Mouse (Mus musculus) lung, adult 2 months (tissue): Measurements from ENCODE around the gene Medag. TPM values are rescaled to one million over a fixed set of nuclear protein-coding genes. Genes with fewer than 3 reads are reported as not detected.

Experiments used
- DNase-seq: peaks from one replicate; pipeline ENCODE4 v3.0.0; 2022
- H3K4me1 ChIP-seq: fragments of 200-500 bp; 2 replicates; pipeline ENCODE4 v1.6.1; 2011; ENCODE audit warnings: low read length; ENCODE audit not compliant: control insufficient read depth, insufficient read depth
- H3K4me3 ChIP-seq: fragments of 200-500 bp; replicated peaks from 2 replicates; pipeline ENCODE3; 2011; ENCODE audit warnings: low read depth, mild to moderate bottlenecking, control low read depth, low read length; ENCODE audit errors: extremely low read depth
- CTCF ChIP-seq: fragments of 200-500 bp; IDR thresholded peaks from 2 replicates; pipeline ENCODE4 v1.5.1; 2011; ENCODE audit warnings: mild to moderate bottlenecking, low read length, control low read depth; ENCODE audit not compliant: insufficient read depth
- POLR2A ChIP-seq: fragments of 200-500 bp; IDR thresholded peaks from 2 replicates; pipeline ENCODE4 v1.6.1; 2011; ENCODE audit warnings: low read depth, mild to moderate bottlenecking, control low read depth, low read length, borderline replicate concordance; ENCODE audit errors: extremely low read depth
- WGBS: fragments of 180-500 bp; shearing (Covaris S2); methylation state at CpG from one replicate; pipeline ENCODE4 v1.1.7; 2018; 5-methylcytosine and 5-hydroxymethylcytosine counted together
- polyA plus RNA-seq: library from polyadenylated mRNA; depleted of rRNA; stranded (reverse); fragments of >200 nt; gene quantifications from 2 replicates; pipeline ENCODE4 v1.2.3, GENCODE M21; 2012

Gene Medag
- polyA plus RNA-seq, 1 experiment, result 5.2 TPM

GRCm38 (mm10) chr5:149440180-149440573 lies 28.6 kb downstream of the Medag start:
- Histone ChIP-seq H3K4me1 (peaks cover 5% of the 10 kb centered on the region; the same call in 1 of the 2 replicates), H3K4me3 (peak overlapping the region; percentile 15)
- peak; percentile 40 for DNase-seq
- TF ChIP-seq POLR2A (no peak), CTCF (no peak)
- 1% methylated on average over 18 of the region's 18 CpGs for WGBS

GRCm38 (mm10) chr5:149441646-149442276 lies 30.2 kb downstream of the Medag start:
- WGBS, result 69% methylated on average over 14 of the region's 14 CpGs
- no peak for DNase-seq

GRCm38 (mm10) chr5:149442277-149442660 lies 30.7 kb downstream of the Medag start:
- no peak for TF ChIP-seq POLR2A
- TF ChIP-seq CTCF, result no peak
- Histone ChIP-seq H3K4me1 (peaks cover 4% of the 10 kb centered on the region; the same call in 1 of the 2 replicates), H3K4me3 (no peak overlapping the region)
- no peak for DNase-seq
- 67% methylated on average over 15 of the region's 15 CpGs for WGBS

More at GRCm38 (mm10) chr5:149441646-149442276, 30.2 kb downstream of the Medag start:
- no peak for TF ChIP-seq POLR2A
- TF ChIP-seq CTCF, result no peak
- peaks cover 5% of the 10 kb centered on the region; the same call in 1 of the 2 replicates for H3K4me1 ChIP-seq
- H3K4me3 ChIP-seq, result no peak overlapping the region

GRCm38 (mm10) chr5:149444451-149444850 lies 32.9 kb downstream of the Medag start:
- no peak overlapping the region for H3K4me3 ChIP-seq
- DNase-seq, result no peak
- 62% methylated on average over 4 of the region's 4 CpGs for WGBS
- TF ChIP-seq CTCF (no peak), POLR2A (no peak)
- H3K4me1 ChIP-seq, result no peaks in the 10 kb centered on the region

GRCm38 (mm10) chr5:149446495-149446894 lies 34.9 kb downstream of the Medag start:
- H3K4me3 ChIP-seq, result no peak overlapping the region
- TF ChIP-seq CTCF (no peak), POLR2A (no peak)
- 76% methylated on average over 7 of the region's 7 CpGs for WGBS
- H3K4me1 ChIP-seq, result no peaks in the 10 kb centered on the region
- DNase-seq, result no peak

GRCm38 (mm10) chr5:149447733-149448132 lies 36.2 kb downstream of the Medag start:
- WGBS, result 85% methylated on average over 5 of the region's 5 CpGs

GRCm38 (mm10) chr5:149449406-149449805 lies 37.9 kb downstream of the Medag start:
- Histone ChIP-seq H3K4me1 (no peaks in the 10 kb centered on the region), H3K4me3 (no peak overlapping the region)
- DNase-seq, result no peak
- TF ChIP-seq CTCF (no peak), POLR2A (no peak)
- WGBS, result 83% methylated on average over 7 of the region's 7 CpGs

More at GRCm38 (mm10) chr5:149447733-149448132, 36.2 kb downstream of the Medag start:
- TF ChIP-seq CTCF (0 out of 2 replicates have a peak, but pooled peaks have one; percentile 21), POLR2A (no peak)
- DNase-seq, result no peak
- H3K4me3 ChIP-seq, result no peak overlapping the region
- no peaks in the 10 kb centered on the region for H3K4me1 ChIP-seq

GRCm38 (mm10) chr5:149451209-149451681 lies 39.7 kb downstream of the Medag start:
- no peak overlapping the region for H3K4me3 ChIP-seq
- TF ChIP-seq POLR2A, result no peak
- TF ChIP-seq CTCF, result no peak
- DNase-seq, result no peak
- WGBS, result 64% methylated on average over 7 of the region's 7 CpGs
- H3K4me1 ChIP-seq, result no peaks in the 10 kb centered on the region

- no peak overlapping the region for H3K4me3 ChIP-seq
- no peaks in the 10 kb centered on the region for H3K4me1 ChIP-seq
- TF ChIP-seq POLR2A (no peak), CTCF (peak; percentile 84)
- DNase-seq, result peak; percentile 74
- WGBS, result 29% methylated on average over 6 of the region's 6 CpGs
Measured at GRCm38 (mm10) chr5:149454281-149454680, 42.7 kb downstream of the Medag start.

- Histone ChIP-seq H3K4me1 (no peaks in the 10 kb centered on the region), H3K4me3 (no peak overlapping the region)
- DNase-seq, result no peak
- WGBS, result 61% methylated on average over 7 of the region's 7 CpGs
- TF ChIP-seq POLR2A, result no peak
- no peak for TF ChIP-seq CTCF
Measured at GRCm38 (mm10) chr5:149456544-149456943, 45.0 kb downstream of the Medag start.
